Mouse (Mus musculus) layer of hippocampus, adult 11-12 months (tissue): ENCODE results near the gene Tmem150a.

Source experiments
- DNase-seq: peaks from one replicate; pipeline ENCODE4 v3.0.0; 2022; ENCODE audit warnings: low spot score

The Tmem150a gene

DNA sequence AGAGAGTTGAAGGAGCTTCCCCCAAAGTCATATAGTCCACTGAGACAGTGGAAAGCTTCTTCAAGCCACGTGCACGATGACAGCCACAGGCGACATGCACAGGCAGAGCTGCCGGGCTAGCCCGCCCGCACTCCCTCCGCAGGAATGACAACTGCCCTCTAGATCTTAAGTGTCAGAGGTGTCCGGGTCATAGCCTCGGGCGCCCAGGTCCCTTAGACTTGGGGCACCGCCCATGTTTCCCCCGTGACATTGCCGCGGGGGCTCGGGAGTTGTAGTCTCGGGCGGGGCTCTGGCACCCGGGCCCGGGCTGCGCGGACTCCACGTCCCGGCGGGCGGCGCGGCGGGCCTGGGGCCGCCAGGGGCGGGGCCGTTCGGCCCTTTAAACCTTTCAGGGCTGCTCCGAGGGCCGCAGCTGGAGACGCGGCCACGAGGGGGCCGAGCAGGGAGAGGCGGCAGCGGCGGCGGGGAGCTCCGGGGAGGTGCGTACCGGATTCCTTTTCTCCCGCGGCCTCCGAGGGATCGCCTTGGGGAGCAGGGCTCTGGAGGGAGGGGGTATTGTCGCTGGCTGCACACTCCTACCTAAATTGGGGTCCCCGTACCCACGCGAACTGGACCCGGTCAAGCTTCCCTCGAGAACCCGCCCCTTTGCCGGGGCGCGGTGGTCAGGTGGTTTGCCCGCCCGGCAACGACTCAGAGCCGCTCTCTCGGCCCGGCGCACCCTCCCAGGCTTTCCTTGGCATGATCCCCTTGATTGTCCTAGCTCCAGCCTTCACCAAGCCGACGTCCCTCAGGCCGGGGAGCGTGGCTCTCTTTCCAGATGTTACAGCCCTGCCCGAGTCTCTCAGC lies at the start of gene Tmem150a:
Gene Tmem150a (plus strand): TSS at position 382 of the 846 bp plus-strand sequence.
- DNase-seq, result peak; percentile 83

DNA sequence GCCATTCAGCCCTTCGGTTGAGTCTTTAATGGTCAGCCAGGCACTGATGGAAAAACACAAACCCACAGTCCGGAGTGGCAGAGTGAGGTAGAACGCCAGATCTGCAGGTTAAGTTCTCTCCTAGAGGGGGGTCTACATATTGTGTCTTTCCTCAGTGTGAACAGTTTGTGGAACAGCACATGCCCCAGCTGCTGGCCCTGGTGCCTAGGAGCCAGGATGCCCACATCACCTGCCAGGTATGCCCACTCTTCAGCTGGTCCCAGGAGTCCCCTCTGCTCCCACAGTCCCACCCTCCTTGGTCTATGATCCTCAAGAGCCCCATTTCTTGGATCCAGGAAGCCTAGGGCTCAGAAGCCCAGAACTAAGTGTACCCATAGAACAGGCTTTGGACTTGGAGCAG lies 43.0 kb upstream of the Tmem150a start:
- no peak for DNase-seq

DNA sequence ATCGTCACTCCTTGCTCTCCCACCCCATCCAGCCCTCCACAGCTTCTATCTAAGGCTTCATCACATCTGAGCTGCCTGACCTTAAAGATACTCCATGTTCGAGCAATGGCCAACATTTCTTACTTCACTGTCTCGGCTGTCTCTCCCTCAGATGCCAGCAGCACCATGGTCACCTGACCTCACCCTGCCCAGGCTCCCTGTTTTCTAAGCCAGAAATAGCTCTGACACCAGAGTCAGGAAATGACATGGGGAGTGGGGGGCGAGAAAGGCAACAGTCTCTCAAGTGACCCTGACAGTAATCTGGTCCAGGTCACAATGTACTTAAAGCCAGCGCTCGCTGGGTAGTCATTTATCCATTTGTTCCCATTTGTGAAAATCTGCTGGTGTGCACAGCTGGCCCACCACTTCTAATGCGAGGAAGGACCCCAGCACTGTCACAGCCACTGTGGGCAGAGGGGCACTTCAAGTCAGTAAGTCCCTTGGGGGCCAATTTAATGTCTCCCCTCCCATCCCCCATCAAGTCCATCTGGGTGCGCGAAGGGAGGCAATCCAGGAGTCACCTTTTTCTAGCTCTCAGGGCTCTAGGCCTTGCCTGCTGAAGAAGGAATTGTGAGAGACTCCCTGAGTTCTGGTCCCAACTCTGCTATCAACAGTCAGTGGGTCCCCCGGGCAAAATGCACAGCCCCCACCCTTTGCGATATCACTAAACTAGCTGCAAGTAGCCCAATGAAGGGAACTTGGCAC lies 42.0 kb upstream of the Tmem150a start:
- no peak for DNase-seq

DNA sequence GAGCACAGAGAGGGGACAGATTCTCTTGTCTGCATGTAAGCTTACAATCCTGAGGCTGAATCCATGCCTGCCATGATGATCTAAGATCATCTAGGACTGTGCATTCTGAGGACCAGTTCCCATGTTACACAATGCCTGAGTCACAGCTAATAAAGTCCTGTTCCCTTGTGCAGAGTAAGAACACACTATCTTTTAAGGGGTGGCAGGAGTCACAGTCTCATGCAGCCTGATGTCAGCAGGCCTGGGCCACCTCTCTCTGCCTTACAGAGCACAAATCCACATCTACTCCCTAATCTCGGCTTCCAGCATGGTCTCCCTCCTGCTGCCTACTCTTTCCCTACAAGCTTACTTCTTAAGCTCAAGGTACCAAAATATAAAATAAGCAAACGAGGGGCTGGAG lies 39.9 kb upstream of the Tmem150a start:
- no peak for DNase-seq

DNA sequence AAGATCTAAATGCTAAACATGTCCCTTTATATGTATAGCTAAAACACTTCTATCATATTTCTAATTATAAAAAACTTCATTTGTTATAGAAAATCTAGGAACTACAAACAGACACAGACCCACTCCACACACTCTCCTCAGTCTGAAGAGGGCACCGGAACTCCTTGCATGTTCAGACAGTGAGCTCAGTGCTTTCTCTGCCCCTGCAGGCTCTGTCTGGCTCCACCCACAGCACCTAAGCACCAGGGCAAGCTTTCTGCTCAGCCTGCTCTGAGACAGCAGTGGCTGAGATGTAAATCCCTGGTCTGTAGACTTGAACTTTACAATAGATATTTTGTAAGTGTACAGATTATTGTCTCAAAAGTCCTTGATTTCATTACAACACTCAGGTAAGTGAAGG lies 39.2 kb upstream of the Tmem150a start:
- DNase-seq, result no peak

DNA sequence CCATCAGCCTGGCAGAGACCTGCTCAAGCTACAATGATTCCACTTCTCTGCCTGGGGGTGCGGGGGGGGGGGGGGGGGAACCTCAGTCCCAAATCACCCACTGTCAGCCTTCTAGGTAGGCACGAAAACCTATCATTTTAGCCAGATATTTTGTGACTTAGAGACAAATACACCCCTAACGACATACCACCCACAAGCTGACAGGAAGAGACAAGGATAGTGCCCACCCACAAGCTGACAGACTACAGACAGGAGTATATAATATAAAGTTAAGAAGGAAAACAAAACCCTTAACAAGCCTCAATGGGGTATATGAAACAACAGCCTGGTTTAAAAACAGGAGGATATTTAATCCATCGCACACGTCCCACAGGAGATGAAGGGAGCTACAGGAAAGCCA lies 36.8 kb upstream of the Tmem150a start:
- DNase-seq, result no peak

DNA sequence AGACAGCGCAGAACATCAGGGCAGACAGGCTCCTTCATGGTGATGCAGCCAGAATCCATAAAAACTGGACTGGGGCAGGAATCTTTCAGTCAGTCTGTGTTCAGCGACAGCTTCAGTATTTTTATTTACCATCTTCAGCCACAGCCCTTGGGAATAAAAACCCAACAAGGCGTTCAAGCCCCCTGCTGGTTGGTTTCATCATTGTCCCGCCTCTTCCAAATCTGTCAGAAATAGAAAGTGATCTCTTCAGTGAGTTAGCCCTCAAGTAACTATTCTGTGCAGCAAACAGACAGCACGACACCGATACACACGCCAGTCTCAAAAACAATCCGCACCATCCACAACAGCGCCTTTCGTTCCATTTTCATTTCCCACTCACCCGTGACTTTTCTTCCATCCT lies 36.2 kb upstream of the Tmem150a start:
- peak; percentile 69 for DNase-seq

DNA sequence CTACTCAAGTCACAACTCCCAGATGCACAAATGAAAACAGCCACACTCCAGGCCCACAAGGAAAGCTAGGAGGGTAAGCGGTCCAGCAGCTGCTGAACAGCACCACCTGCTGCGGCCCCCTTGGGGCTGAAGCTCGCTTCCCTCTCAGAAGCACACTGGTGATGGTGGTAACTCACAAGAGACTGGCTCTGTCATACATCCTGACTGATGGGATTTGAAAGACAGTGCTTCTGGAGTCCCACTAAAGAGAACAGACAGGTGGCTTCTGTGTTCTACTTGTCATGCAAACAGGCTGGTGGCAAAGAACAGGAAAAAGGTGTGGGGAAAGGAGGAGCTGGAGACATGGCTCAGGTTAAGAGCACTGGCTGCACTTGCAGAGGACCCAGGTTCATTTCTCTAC lies 32.3 kb upstream of the Tmem150a start:
- no peak for DNase-seq

DNA sequence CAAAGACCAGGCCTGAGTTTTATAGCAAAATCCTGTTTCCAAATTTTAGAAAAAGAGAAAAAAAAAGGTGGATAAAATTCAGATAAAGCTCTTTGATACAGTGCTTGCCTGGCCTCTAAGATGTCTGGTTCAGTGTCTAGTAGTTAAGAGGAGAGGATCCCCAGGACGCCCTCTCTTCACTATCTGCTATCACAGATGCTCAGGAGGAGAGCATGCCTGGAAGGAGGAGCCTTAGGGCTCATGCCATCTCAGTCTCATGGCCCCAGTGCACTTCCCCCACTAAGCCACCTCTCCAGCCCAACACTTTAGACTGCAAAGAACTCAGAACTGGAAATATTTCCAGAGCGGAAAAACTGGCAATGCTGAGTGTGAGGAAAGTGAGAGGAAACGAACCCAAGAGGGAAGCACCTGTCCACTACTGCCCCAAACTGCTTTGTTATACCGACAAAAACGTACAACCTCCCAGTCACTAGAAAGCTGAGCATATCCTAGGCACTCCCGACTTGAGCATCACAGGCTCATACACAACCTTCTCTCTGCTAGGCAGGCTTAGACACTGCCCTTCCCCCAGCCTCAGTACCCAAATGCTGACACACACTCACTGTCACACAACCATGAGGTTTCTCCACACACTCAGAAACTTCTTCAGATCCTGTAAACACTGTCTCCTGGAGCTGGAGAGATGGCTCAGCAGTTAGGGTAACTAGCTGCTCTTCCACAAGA lies 31.3 kb upstream of the Tmem150a start:
- DNase-seq, result no peak

DNA sequence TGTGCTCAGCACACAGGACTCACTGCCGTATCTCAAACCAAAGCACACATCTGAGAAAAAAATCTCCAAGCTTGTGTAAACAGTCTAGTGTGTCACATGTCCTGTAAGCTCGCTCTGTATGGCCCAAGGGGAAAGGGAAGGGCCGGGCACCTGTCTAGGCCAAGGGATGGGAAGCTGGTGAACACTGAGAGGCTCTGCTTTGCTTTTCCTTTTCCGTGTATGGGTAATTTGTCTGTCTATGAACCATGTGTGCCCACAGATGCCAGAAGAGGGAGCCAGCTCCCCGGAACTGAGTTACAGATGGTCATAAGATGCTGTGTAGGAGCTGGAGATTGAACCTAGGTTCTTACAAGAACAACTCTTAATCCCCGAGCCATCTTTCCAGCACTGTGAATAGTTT lies 29.0 kb upstream of the Tmem150a start:
- peak; percentile 63 for DNase-seq

DNA sequence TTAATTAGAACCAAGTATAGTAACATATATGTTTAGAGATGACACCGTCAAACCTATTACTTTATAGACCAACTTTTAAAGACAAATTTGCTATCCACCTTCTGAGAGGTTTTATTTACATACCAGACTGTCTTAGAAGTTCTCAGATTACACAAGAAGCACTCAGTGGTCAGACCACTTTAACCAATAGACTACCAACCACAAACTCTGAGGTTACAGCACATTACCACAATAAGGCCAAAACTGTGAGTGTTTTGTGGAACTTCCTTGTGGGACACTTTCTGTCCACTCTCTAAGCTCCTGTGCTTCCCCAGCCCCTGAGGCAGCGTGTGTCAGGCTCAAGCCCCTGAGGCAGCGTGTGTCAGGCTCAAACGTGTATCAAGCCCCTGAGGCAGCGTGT lies 26.2 kb upstream of the Tmem150a start:
- no peak for DNase-seq

DNA sequence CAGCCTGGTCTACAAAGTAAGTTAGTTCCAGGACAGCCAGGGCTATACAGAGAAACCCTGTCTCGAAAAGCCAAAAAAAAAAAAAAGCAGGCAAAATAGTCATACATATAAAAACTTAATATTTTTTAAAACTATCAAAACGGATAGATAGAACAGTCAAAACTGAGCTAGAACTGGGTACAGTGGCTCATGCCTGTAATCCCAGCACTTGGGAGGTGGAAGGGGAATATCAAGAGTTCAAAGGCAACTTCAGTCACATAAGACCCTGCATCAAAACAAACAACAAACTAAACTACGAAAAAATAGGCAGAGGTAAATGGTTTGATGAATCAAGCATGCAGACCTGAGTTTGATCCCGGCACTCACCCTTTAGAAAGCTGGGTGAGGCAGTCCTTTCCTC lies 25.1 kb upstream of the Tmem150a start:
- no peak for DNase-seq

DNA sequence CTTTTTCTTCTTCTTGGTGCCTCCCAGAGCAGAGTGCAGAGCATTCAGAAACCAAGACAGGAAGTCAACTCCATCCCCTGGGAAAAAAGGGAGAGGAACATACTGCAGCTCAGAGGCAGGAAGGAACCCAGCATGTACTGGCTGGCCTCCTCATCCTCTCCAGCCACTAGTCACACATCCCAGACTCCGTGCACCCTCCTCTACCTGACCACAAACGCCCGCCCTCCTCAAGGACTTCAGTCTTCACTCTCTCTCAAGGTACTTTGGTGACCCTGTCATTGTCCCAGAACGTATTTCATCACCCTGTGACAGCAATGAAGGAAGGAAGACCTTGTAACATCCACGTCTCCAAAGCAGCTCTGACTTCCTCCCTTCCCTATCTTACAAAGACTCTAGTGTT lies 22.1 kb upstream of the Tmem150a start:
- DNase-seq, result no peak

DNA sequence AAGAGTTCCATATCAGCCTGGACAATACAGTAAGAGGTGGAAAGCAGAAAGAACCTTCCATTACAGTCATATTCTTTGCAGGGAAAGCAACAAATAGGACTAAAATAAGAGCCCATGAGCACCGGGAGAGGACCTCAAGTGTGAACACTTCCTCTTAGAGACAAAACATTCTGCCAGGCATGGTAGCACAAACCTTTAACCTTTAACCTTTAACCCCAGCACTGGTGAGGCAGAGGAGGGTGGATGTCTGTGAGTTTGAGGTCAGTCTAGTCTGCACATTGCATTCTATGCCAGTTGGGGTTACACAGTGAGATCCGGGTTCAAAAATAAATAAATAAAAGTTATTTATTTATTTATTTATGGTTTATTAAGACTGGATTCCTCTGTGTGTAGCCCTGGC lies 14.8 kb upstream of the Tmem150a start:
- DNase-seq, result no peak

DNA sequence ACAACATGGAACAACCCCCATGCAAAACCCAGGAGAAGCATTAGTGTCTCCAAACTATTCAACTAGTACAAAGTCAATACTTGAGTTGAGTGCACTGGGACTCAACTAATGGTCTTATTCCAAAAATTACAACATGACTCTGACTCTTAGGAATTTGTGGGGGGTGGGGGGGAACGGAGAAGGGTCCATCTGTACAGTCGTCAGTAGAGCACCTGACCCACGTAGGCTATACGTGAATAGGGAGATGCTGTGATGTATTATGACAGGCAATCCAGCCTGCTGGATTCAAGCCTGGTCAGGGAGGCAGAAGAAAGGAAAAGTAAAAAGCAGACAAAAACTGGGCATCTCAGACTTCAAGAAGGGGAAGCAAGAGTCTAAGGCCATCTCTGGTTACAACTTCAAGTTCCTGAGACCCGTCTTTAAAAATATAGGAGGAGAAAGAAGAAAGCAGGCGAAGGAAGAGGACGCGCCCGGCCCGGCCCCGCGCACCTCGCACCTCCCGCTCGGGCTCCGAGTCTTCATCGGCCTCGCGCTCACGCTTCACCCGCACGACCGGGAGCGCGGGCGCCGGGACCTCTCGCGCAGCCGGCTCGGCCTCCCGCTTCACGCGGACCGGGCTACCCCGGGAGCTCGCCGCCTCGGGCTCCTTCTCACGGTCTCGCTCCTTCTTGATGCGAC lies 10.7 kb upstream of the Tmem150a start:
- DNase-seq, result no peak

DNA sequence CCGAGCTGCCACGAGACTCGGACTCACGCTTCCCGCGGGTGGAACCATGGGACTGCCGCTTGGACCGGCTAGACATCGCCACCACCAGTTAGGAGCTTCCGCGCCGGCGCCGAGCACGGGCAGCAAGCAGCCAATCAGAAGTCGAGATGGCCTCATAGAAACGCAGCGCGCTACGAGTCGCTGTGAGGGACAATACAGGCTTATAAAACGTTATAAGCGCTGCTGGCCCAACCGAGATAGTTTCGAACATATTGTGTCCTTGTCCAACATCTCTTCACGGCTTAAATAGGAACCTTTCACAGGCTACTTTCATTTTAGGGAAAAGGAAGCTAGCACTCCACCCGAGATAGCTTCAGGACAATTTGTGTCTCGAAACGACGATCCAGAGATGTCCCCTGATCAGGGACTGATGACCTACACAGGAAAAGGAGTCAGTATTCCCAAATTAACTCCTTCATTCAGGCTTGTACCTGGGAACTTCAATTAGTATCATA lies 10.1 kb upstream of the Tmem150a start, which contains the start of gene Usp39:
Gene Usp39 (minus strand): TSS at position 111 of the 494 bp plus-strand sequence.
- DNase-seq, result peak; percentile 95

DNA sequence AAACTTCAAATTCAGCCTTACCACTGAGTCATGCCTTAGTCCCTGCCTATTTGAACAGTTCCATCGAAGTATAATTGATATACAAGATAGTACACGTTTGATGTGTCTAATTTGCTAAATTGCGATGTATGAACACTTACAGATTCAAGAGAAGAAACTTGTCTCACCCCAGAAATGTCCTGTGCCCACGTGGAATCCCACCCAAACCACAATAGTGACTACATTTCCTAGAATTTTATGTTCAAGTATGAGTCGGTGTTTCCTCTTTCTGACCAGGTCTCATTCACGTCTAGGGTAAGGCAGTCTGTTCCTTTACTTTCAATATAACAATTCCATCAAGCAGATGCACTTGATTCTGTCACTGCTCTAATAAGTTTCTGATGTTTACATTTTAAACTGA lies 9.6 kb upstream of the Tmem150a start:
- no peak for DNase-seq

DNA sequence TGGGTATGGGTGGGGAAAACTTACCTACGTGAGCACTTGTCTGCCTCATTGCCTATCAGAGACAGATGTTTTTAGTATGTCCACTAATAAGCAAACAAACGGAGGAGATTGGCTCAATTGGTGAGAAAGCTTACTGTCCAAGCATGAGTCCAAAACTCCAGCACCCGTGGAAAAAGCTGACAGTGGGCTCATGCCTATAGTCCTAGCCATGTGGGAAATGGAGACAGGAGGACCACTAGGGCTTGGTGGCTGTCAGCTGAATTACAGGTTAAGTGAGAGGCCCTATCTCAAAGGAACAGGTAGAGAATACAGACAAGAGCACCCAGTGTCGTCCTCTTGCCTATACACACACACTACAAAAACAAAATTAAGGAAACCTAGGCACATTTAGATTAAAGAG lies 9.0 kb upstream of the Tmem150a start:
- DNase-seq, result no peak

DNA sequence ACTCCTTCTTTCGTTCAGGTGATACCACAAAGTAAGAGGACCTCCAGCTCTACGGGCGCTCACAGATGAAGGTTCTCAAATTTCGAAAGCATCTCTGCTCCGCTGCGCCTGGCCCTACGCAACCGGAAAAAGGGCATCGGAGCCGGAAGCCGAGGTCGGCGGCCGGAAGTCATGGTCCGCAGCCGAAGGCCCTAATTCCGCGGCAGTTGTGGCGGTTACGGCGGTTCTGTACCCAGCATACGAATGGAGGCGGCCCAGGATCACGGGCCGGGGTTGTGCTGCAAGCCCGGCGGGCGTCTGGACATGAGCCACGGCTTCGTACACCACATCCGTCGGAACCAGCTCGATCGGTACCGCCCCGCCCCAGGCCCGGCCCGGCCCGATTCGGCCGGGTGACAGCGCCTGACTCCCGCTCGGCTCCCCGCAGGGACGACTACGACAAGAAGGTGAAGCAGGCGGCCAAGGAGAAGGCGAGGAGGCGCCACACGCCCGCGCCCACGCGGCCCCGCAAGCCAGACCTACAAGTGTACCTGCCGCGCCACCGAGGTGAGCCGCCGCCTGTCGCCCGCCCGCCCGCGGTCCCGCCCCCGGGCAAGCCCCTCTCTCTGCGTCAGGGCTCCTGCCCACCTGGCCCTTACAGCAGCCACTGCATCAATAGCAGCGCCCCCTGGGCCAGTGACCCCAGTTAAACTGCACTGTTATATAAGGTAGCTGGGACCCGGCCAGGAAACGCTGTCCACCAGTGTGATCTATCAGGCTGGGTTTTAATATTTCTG lies 7.9 kb upstream of the Tmem150a start, which contains the start of gene 0610030E20Rik:
Gene 0610030E20Rik (plus strand): TSS at position 152 of the 776 bp plus-strand sequence.
- peak; percentile 76 for DNase-seq

DNA sequence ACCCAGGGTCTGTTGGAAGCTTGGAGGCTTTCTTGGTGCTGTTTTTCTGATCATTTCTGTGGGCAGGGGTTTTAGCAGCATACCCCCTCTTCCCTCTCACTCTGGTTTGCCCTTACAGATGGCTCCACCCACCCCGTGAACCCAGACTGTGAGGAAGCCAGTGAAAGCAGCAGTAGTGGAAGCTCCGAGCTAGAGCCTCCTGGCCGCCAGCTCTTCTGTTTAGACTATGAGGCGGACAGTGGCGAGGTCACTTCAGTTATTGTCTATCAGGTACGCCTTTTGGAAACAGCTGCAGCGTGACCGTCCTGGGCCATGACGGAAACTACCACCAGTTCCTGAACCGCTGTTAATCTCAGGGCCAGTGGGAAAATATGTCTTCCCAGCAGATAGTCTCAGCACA lies 6.8 kb upstream of the Tmem150a start:
- DNase-seq, result no peak

DNA sequence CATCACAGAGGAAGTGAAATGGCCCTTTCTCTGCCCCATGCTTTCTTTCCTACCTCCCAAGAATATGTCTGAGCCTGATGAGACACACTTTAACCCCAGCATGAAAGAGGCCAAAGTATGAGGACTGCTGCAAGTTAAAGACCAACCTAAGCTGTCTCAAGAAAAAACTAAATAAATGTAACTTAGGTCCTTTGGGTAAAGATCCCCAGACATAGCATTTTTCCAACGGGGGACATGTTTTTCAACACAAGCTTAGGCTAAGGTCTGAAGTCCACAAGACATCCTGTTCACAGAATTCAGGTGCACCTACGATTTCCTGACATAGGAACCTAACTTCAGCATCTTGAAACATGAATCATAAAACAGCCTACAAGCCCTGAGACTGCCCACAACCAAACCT lies 5.0 kb upstream of the Tmem150a start:
- DNase-seq, result no peak
